Mouse (Mus musculus) CD4-positive, CD25-positive, alpha-beta regulatory T cell, adult 2 months (primary cell): ENCODE measurements at regions not wholly inside any gene's neighbourhood (a gene's known extent, or its start where the extent isn't known, plus 50 kb on each side); places are given as distances from the start of the nearest gene placed in this dataset.

ENCODE experiments used
- DNase-seq: peaks from one replicate; pipeline ENCODE4 v3.0.0-alpha.2; 2012; ENCODE audit warnings: low read depth, low spot score

- peak; percentile 43 for DNase-seq
Observed at GRCm38 (mm10) chr3:20590143-20590542, 223.2 kb upstream of the Agtr1b start.

DNA sequence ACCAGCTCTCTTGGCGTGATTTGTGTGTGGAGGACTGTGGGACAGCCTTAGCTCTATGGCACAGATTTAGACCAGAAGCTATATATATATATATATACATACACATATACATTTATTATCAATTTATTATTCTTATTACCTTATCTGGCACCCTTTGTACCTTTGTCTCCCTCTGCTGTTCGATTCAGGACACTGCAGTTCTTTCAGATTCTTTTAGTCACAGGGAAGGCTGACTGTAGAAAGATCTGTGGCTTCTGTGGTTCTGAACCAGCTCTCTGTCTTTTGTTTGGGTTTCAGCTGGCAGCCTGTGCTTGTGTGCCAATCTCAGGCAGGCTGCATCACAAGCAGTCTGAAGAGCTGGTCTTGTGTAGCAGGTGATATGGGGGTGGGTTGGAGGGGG is 184.6 kb upstream of the Agtr1b start:
- peak; percentile 37 for DNase-seq

DNA sequence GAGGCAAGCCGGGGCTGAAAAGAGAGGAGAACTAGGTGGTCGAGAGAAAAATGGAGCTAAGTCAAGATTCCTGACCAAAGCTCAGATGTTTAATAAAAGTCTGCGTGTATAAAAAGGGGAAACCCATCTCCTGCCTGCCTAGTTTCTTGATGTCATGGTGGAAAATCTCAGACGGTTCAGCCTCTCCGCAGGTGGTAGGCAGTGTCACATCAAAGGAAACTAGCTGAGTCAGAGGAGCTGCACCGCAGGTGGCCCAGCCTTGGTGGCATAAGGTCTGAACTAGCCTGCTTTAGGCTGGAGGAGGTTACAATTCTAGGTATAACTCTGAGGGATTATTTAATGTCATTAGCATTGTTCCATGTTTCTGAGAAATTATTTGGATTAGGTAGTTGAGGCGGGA is 177.0 kb upstream of the Agtr1b start:
- DNase-seq, result no peak

DNA sequence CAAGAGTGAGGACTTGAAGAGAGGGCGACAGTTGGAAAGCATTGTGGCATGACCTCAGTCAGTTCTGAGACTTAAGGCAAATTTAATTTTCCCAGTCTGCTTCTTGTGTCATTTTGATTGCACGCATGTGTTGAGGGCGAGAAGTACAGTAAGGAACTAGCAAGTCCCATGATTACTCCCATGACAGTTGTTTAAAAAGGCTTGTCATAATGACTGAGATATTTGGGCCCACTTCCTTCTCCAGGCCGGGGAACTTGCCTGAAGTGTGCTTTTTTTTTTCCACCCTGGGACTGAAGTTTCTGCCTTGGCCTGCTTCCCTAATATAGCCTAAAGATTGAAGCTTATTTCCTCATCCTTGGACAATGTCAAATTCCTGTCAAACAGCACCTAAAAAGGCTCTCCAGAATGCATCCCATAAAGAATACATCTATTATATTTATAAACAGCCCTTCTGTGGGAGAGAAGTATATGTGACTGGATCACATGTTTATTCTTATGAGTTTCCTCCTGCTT is 171.6 kb upstream of the Agtr1b start:
- no peak for DNase-seq

DNA sequence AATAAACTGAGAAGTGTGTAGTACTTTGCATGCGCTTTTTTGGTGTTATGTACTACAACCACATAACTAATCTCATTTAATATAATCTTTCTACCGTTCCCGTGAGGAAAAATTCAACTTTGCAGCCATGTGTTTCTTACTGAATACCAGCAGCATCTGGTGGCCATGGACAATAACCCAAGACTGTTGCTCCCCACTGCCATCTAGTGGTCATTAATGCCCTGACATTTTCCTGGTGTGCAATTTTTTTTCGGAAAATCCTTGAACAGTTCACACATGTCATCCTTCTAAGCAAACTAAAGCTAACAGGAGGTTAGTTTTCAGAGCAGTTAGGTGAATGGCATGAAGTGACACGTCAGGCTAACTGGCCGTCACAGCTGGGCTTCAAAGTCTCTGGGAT is 153.8 kb upstream of the Agtr1b start:
- DNase-seq, result peak; percentile 44

GRCm38 (mm10) chr3:20509192-20509591 is 142.2 kb upstream of the Agtr1b start:
- DNase-seq, result peak; percentile 82

DNA sequence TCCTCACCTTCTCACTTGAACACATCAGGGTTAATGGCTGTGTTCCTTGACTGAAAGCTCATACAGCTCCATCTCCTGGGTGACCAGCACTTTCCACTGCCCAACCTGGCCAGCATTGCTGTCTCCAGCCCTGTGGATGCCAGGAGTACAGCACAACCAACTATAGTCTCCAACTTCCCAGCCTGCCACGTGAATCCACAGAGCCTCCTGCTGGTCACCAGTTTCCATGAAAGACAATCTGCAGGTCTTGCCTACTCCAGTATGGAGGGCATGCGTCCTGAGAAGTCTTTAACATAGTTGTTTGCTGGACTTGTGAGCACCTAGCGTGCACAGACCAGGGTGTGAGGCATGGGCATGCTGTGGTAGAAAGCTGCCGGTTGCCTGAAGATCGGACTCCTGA is 138.6 kb upstream of the Agtr1b start:
- no peak for DNase-seq
